Mouse (Mus musculus): Measurements from ENCODE around the gene Arhgap30. TPM values are rescaled to one million over a fixed set of nuclear protein-coding genes. Genes with fewer than 3 reads are reported as not detected.

Arhgap30 gene
- total RNA-seq, 2 experiments from 2014 or later, result 2.0 to 2.1 TPM

DNA sequence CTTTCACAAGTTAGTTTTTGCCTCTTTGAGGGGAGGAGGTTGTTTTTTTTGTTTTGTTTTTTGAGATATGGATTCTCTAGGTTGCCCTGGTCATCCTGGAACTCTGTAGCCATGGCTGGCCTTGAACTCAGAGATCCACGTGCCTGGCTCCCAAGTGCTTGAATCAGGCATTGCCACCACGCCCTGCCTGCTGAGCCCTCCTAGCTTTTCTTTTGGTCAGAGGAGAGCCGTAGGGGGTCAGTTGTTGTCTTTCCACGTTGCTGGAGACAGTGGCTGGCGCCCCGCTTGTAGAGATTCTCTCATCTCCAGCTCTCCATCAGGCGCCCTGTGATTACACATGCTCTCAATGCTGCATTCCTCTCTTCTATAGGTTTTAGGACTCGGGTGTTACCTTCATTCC lies 24.9 kb downstream of the Arhgap30 start:
- no peak for DNase-seq (ENCODE audit: extremely low spot score in 1 of 2, low spot score in 2 of 2)
- intact Hi-C loops (cut with DNase I), result loop anchor here (5.0 to 10.0 kb wide), 2 partner anchors 51 to 61 kb away; partner anchors contain the start of gene Klhdc9

DNA sequence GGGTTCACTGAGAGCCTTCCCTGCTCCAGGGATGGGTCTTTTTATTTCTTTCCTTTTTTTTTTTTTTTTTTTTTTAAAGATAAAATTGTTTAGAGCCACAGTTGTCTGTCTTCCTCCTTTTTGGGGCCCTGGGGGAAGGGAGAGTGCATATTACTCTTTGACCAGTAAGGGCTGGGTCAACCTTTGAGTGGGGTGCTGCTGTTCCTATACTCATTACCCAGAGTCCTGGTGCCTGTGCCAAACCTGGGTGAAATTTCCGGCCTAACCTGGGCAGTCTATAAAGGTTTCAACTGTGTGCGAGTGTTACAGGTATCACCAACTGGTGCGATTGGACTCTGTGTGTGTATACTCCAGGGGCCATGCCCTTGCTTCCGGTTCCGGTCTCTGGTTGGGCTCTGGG lies 29.9 kb downstream of the Arhgap30 start, which contains the start of gene Tstd1:
Tstd1 (plus strand) TSS at position 213 of the 400 bp plus-strand sequence.
- intact Hi-C loops (cut with DNase I), result loop anchor here (5.0 to 10.0 kb wide), 2 partner anchors 56 to 694 kb away; no protein-coding TSS in a partner anchor

GRCm38 (mm10) chr1:171419291-171419882 lies 30.6 kb downstream of the Arhgap30 start:
- intact Hi-C loops (cut with DNase I), result loop anchor here (5.0 to 10.0 kb wide), 2 partner anchors 55 to 693 kb away; no protein-coding TSS in a partner anchor
- no peak for DNase-seq (ENCODE audit: extremely low spot score in 1 of 2, low spot score in 2 of 2)

More for the DNA sequence above, 29.9 kb downstream of the Arhgap30 start, which contains the start of gene Tstd1:
- no peak for DNase-seq (ENCODE audit: extremely low spot score in 1 of 2, low spot score in 2 of 2)

GRCm38 (mm10) chr1:171419905-171420304 lies 31.2 kb downstream of the Arhgap30 start:
- intact Hi-C loops (cut with DNase I), result loop anchor here (5.0 to 10.0 kb wide), 2 partner anchors 55 to 692 kb away; no protein-coding TSS in a partner anchor
- no peak for DNase-seq (ENCODE audit: extremely low spot score in 1 of 2, low spot score in 2 of 2)

DNA sequence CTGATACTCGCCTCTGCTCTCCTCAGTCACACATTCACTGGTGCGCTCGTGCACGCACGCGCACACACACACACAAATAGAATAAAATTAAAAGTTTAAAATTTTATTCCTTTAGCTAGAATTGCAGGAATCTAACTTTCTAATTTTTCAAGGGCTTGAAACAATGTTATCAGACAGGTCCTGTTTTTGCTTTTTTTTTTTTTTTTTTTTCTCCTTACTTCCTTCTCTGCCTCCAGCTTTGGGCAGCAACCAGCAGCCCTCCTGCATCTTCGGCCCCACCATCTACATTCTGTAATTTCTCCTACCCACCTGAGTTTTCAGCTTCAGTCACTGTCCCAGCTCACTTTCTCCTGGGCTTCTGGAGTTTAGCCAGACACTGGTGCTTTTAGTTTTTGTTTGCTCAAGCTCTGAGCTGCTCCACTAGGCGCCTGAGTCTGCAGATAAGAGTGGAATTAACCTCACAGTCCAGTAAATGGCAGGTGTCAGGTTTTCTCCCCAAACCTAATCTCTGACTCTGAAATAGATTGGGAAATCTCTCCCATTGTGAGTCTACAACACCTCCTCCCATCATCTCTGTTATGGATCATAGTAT lies 33.8 kb downstream of the Arhgap30 start:
- no peak for DNase-seq (ENCODE audit: extremely low spot score in 1 of 2, low spot score in 2 of 2)
- intact Hi-C loops (cut with DNase I), result no loop called here

GRCm38 (mm10) chr1:171424638-171425037 lies 35.9 kb downstream of the Arhgap30 start:
- intact Hi-C loops (cut with DNase I), result no loop called here
- DNase-seq (ENCODE audit: extremely low spot score in 1 of 2, low spot score in 2 of 2), result no peak

GRCm38 (mm10) chr1:171425126-171425525 lies 36.4 kb downstream of the Arhgap30 start:
- intact Hi-C loops (cut with DNase I), result no loop called here
- DNase-seq (ENCODE audit: extremely low spot score in 1 of 2, low spot score in 2 of 2), result no peak

DNA sequence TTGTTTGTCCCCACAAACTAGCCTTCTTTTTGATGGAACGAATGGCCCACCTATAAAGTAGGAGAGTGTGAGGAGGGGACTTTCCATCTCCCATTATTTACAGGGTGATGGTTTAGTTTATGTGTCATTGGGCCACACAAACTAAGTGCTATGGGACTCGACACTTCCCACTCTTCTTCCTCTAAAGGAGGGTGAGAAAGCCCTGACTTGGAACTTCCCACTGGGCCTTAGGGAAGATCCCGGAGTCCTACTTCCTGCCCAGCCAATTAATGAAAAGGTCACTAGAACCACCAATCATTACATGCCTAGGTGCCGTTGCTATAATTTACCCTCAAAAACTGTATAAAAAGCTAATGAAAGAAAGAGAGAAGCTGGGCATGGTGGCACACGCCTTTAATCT lies 43.4 kb downstream of the Arhgap30 start:
- intact Hi-C loops (cut with DNase I), result no loop called here
- no peak for DNase-seq (ENCODE audit: extremely low spot score in 1 of 2, low spot score in 2 of 2)

GRCm38 (mm10) chr1:171435288-171435814 lies 46.6 kb downstream of the Arhgap30 start:
- intact Hi-C loops (cut with DNase I), result no loop called here
- DNase-seq (ENCODE audit: extremely low spot score in 1 of 2, low spot score in 2 of 2), result no peak

GRCm38 (mm10) chr1:171435974-171436373 lies 47.2 kb downstream of the Arhgap30 start:
- DNase-seq (ENCODE audit: extremely low spot score in 1 of 2, low spot score in 2 of 2), result no peak
- intact Hi-C loops (cut with DNase I), result no loop called here

DNA sequence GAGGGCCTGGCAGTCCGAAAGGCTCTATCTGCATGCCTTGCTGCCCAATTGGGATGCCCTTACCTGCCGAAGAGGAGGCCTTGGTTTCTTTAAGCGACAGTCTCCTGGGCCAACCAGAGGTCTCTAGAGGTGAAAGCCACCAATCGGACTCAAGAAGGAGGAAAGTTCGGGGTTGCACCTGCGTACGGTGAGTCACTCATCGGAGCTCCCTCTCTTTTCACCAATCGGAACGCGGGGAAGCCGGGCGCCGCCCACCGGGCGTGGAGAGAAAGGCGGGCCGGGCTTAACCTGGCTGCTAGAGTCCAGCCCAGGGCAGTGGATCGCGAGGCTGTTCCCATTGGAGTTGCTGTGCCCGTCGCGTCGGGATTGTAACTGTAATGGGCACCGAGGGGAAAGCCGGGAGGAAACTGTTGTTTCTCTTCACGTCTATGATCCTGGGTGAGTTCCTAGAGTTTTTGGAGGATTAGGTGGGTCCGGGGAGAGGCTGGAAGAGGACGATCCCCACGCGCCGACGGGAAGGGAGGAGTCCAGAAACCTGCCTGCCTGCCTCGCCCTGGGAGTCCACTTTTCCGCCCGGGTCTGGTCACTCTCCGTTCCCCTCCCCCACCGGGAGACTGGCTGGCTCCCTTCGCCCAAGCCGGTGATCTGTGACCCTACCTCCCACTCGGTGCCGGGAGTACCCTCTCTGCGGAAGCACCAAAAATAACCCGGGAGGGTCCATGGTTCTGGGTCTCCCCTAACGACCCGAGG lies 48.7 kb downstream of the Arhgap30 start, which contains the start of gene F11r:
F11r (plus strand) TSS at position 272 of the 750 bp plus-strand sequence.
- DNase-seq (ENCODE audit: extremely low spot score in 1 of 2, low spot score in 2 of 2), result peak in 1 of 2 experiments; percentile 82
- intact Hi-C loops (cut with DNase I), result no loop called here

- DNase-seq (ENCODE audit: extremely low spot score in 1 of 2, low spot score in 2 of 2), result no peak
- intact Hi-C loops (cut with DNase I), result no loop called here
Observed at GRCm38 (mm10) chr1:171438014-171438670, 49.4 kb downstream of the Arhgap30 start.

DNA sequence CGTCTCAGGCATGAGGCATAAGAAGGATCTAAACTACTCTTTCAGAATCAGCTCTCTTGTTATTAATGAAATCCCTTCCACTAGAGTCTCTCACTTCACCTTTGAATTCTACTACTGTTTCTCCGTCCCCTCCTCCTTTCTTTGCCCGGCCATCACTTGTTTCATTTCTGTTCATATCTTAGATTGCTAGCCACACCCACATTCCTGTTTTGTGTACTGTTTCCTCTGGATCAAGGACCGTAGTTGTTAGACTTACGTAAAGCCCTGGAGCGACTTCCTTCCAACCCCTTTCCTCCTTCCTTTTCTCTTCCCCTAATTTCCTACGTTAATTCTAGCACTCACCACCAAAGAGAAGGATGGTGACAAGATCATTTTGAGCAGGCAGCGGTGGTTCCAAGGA lies 50.3 kb downstream of the Arhgap30 start:
- DNase-seq (ENCODE audit: extremely low spot score in 1 of 2, low spot score in 2 of 2), result no peak
- intact Hi-C loops (cut with DNase I), result no loop called here

DNA sequence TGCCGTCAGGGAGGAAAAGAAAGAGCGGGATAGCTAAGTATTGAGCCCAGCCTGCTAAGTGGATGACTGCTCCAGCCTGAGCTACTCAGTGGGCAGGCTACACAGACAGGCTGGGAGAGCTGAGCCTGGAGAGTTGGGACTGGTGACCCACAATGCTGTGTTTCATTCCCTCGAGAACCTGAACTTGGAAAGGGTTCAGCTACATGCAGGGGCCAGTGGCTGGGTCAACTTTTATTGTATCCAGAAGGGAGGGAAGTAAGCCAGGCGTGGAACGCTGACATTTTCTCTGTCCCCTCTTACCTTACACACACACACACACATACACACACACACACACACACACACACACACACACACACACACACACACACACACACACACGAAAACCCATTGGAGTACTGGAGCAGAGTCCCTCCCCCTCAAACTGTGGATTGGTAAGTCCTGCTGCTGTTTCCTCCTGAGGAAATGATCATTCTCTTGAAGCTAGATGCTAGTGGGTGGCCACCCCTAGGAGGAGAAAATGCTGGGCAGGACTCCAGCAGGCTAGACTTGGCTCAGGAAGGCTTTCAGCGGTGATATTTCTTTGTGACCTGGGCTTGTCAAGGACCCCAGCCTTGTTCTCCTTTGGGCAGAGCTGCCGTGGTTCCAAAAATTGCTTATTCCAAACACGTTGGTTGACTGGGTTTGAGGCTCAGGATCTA lies 51.4 kb downstream of the Arhgap30 start:
- DNase-seq (ENCODE audit: extremely low spot score in 1 of 2, low spot score in 2 of 2), result peak in 1 of 2 experiments; percentile 83
- intact Hi-C loops (cut with DNase I), result no loop called here

DNA sequence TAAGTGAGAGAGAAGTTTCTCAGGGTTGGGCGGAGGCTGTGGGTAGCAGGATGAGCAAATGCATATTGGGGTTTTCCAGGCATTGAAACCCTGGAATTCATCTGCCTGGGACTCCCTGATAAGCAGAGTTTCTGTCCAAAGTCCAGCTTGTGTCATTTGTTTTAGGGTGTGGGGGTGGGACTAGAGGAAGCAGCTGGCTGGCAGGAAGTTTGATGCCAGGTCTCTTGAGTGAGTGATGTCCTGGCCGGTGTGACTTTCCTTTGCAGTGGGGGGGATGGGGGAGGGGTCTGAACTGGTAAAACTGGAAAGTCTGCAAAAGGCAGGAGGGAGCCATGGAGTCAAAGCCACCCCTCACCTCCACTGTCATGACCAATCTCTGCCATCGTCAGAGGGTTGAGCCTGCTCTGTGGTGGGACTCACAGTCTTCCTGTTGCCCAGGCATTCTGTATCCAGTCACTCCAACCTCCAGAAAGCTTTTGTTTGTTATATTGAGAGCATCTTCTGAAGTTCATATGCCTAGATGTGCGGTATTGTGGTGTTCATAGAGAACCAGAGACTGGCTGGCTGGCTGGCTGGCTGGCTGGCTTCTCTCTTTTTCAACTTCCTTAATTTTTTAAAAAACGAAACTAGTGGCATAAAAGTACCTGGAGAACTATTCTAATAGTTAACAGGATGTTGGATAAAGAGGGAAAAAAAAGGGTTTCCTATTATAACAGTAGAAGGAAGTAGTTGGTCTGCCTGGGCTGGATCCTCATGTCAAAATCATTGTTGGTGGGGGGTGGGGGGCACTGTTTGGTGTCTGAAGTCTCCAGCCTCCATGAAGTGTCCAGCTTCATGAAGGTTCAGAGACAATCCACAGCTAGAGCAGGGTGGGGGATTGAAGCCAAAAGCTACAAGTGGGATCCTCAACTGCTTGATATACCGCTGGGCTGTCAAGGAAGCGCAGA lies 53.0 kb downstream of the Arhgap30 start:
- no peak for DNase-seq (ENCODE audit: extremely low spot score in 1 of 2, low spot score in 2 of 2)
- intact Hi-C loops (cut with DNase I), result no loop called here

- DNase-seq (ENCODE audit: extremely low spot score in 1 of 2, low spot score in 2 of 2), result no peak
- intact Hi-C loops (cut with DNase I), result no loop called here
Observed at GRCm38 (mm10) chr1:171442413-171442760, 53.6 kb downstream of the Arhgap30 start.

DNA sequence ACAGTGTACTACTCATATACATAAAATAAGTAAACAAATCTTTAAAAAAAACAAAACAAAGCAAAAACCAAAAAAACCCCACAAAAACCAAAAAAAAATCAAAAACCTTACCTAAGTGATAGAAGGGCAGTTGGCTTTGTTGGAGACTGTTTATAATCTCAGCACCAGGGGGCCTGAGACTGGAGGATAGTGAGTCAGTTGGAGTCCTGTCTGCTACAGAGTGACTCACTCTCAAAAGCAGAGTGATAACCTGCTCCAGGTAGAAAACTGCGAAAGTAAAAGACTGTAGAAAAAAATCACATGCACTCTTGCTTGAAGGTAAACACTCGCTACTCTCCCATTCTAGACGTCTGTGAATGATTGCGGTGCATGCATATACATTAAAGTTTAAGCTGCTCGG lies 56.3 kb downstream of the Arhgap30 start:
- no peak for DNase-seq (ENCODE audit: extremely low spot score in 1 of 2, low spot score in 2 of 2)
- intact Hi-C loops (cut with DNase I), result no loop called here
